23 mouse cellular contexts compared by ENCODE assay signal in the genomic region with DNA sequence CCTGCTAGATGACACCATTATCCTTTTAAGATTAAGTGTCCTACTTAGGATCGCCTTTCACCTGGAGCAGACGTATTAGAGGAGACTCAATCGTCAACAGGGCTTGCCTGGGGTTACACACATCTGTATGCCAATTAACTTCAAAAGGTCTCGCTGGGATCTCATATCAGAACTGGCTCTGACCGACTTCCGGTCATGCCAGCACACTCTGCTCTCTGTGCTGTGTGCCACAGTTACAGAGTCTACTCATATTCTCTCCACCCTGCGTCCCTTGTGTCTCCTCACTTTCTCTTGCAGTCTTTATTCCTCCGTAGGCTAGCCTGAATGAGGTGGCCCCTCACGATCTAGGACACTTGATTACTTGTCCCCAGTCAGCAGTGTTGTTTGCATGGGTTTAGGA.
DNase-seq lines count a peak whose midpoint lies in the region; ATAC-seq lines count a peak whose summit lies in the region.
"Had no signal": no experiment of that assay in that cellular context is flagged by ENCODE, and none has a peak within 500 bp of the region (broad histone marks: within the 10 kb centered on the region; RNA-seq: fewer than 3 reads in every experiment).

No protein-coding gene starts in this region.

- no peaks in the 10 kb centered on the region for H3K27me3 ChIP-seq in embryonic facial prominence, embryonic 13.5 days
- H3K27me3 ChIP-seq in embryonic facial prominence, embryonic 10.5 days (replicated peaks; ENCODE audit: low read depth, poor library complexity, severe bottlenecking) = no peaks in the 10 kb centered on the region
- no peaks in the 10 kb centered on the region for H3K27me3 ChIP-seq in hindbrain, embryonic 13.5 days
- no peaks in the 10 kb centered on the region for H3K27me3 ChIP-seq in hindbrain, embryonic 11.5 days (ENCODE audit: control insufficient read depth, insufficient read depth, low read length)
- H3K27me3 ChIP-seq in midbrain, embryonic 16.5 days (ENCODE audit: control insufficient read depth, insufficient read depth, low read depth, low read length) = no peaks in the 10 kb centered on the region
- no peaks in the 10 kb centered on the region for H3K27me3 ChIP-seq in midbrain, embryonic 10.5 days (ENCODE audit: low read depth, poor library complexity, severe bottlenecking)
- H3K27me3 ChIP-seq: heart, embryonic 13.5 days; liver, embryonic 15.5 days; lung, embryonic 15.5 days; megakaryocyte, embryonic 14.5 days; neural tube, embryonic 12.5 days had no signal

- peaks cover 15% of the 10 kb centered on the region for H3K4me1 ChIP-seq in embryonic facial prominence, embryonic 13.5 days
- peaks cover 9% of the 10 kb centered on the region; the same call in 1 of the 2 replicates for H3K4me1 ChIP-seq in embryonic facial prominence, embryonic 10.5 days
- peaks cover 25% of the 10 kb centered on the region for H3K4me1 ChIP-seq in hindbrain, embryonic 13.5 days (replicated peaks)
- no peaks in the 10 kb centered on the region for H3K4me1 ChIP-seq in hindbrain, embryonic 11.5 days (replicated peaks; ENCODE audit: control insufficient read depth, insufficient read depth, low read length)
- peaks cover 14% of the 10 kb centered on the region for H3K4me1 ChIP-seq in midbrain, embryonic 16.5 days (ENCODE audit: control insufficient read depth, insufficient read depth, low read length)
- peaks cover 9% of the 10 kb centered on the region for H3K4me1 ChIP-seq in midbrain, embryonic 10.5 days
- H3K4me1 ChIP-seq: liver, embryonic 15.5 days; lung, embryonic 15.5 days; megakaryocyte, embryonic 14.5 days had no signal

- no peak overlapping the region for H3K27ac ChIP-seq in embryonic facial prominence, embryonic 13.5 days
- H3K27ac ChIP-seq in embryonic facial prominence, embryonic 10.5 days (replicated peaks) = no peak overlapping the region
- peak overlapping the region; percentile 69 for H3K27ac ChIP-seq in hindbrain, embryonic 13.5 days
- H3K27ac ChIP-seq in hindbrain, embryonic 11.5 days (ENCODE audit: low read depth, low read length) = no peak overlapping the region
- H3K27ac ChIP-seq in midbrain, embryonic 16.5 days (ENCODE audit: low read length) = peak overlapping the region; percentile 60
- no peak overlapping the region for H3K27ac ChIP-seq in midbrain, embryonic 10.5 days (replicated peaks)
- H3K27ac ChIP-seq: heart, embryonic 13.5 days; left cerebral cortex, adult 2 months; liver, embryonic 15.5 days; lung, embryonic 15.5 days; neural tube, embryonic 12.5 days had no signal

- H3K4me3 ChIP-seq in embryonic facial prominence, embryonic 13.5 days = no peak overlapping the region
- H3K4me3 ChIP-seq in embryonic facial prominence, embryonic 10.5 days = no peak overlapping the region
- no peak overlapping the region for H3K4me3 ChIP-seq in hindbrain, embryonic 13.5 days
- no peak overlapping the region for H3K4me3 ChIP-seq in hindbrain, embryonic 11.5 days (ENCODE audit: low read depth, low read length)
- H3K4me3 ChIP-seq in midbrain, embryonic 16.5 days (ENCODE audit: low read depth, low read length) = no peak overlapping the region
- no peak overlapping the region for H3K4me3 ChIP-seq in midbrain, embryonic 10.5 days
- H3K4me3 ChIP-seq: heart, embryonic 13.5 days; left cerebral cortex, adult 2 months; liver, embryonic 15.5 days; lung, embryonic 15.5 days; megakaryocyte, embryonic 14.5 days; neural tube, embryonic 12.5 days had no signal

- H3K9me3 ChIP-seq in embryonic facial prominence, embryonic 13.5 days = no peaks in the 10 kb centered on the region
- no peaks in the 10 kb centered on the region for H3K9me3 ChIP-seq in embryonic facial prominence, embryonic 10.5 days
- H3K9me3 ChIP-seq in hindbrain, embryonic 13.5 days = no peaks in the 10 kb centered on the region
- H3K9me3 ChIP-seq in hindbrain, embryonic 11.5 days (ENCODE audit: control insufficient read depth, low read length) = no peaks in the 10 kb centered on the region
- no peaks in the 10 kb centered on the region for H3K9me3 ChIP-seq in midbrain, embryonic 16.5 days (replicated peaks; ENCODE audit: control insufficient read depth, low read length, poor library complexity, severe bottlenecking)
- no peaks in the 10 kb centered on the region for H3K9me3 ChIP-seq in midbrain, embryonic 10.5 days (replicated peaks)
- H3K9me3 ChIP-seq: heart, embryonic 13.5 days; lung, embryonic 15.5 days; neural tube, embryonic 12.5 days had no signal

- H3K36me3 ChIP-seq in embryonic facial prominence, embryonic 13.5 days = no peaks in the 10 kb centered on the region
- H3K36me3 ChIP-seq in embryonic facial prominence, embryonic 10.5 days (replicated peaks) = no peaks in the 10 kb centered on the region
- no peaks in the 10 kb centered on the region for H3K36me3 ChIP-seq in hindbrain, embryonic 13.5 days
- H3K36me3 ChIP-seq in hindbrain, embryonic 11.5 days (ENCODE audit: control insufficient read depth, insufficient read depth, low read length) = no peaks in the 10 kb centered on the region
- no peaks in the 10 kb centered on the region for H3K36me3 ChIP-seq in midbrain, embryonic 16.5 days (ENCODE audit: control insufficient read depth, insufficient read depth, low read length)
- no peaks in the 10 kb centered on the region for H3K36me3 ChIP-seq in midbrain, embryonic 10.5 days
- H3K36me3 ChIP-seq: heart, embryonic 13.5 days; liver, embryonic 15.5 days; lung, embryonic 15.5 days; neural tube, embryonic 12.5 days had no signal

- H3K4me2 ChIP-seq in embryonic facial prominence, embryonic 13.5 days = peak overlapping the region; percentile 30; the same call in 1 of the 2 replicates
- H3K4me2 ChIP-seq in hindbrain, embryonic 13.5 days = no peak overlapping the region
- H3K4me2 ChIP-seq in hindbrain, embryonic 11.5 days (replicated peaks; ENCODE audit: low read depth, low read length) = no peak overlapping the region
- H3K4me2 ChIP-seq in midbrain, embryonic 16.5 days (ENCODE audit: low read length) = no peak overlapping the region
- H3K4me2 ChIP-seq: heart, embryonic 13.5 days; liver, embryonic 15.5 days; lung, embryonic 15.5 days; neural tube, embryonic 12.5 days had no signal

- ATAC-seq in embryonic facial prominence, embryonic 13.5 days (ENCODE audit: insufficient number of reproducible peaks, insufficient read depth, low FRiP score, low TSS enrichment, low read depth) = no peak
- ATAC-seq in hindbrain, embryonic 13.5 days (ENCODE audit: low FRiP score) = no peak
- no peak for ATAC-seq in hindbrain, embryonic 11.5 days (ENCODE audit: low FRiP score)
- ATAC-seq in midbrain, embryonic 16.5 days = no peak
- ATAC-seq: inflammation-experienced regulatory T-cells, adult 6 months had no signal

- no peak for DNase-seq in embryonic facial prominence, embryonic 10.5 days (ENCODE audit: low spot score)
- no peak for DNase-seq in hindbrain, embryonic 11.5 days (ENCODE audit: low spot score)
- DNase-seq in midbrain, embryonic 10.5 days (ENCODE audit: low spot score) = no peak
- no peak for DNase-seq in thymus, postnatal 0 days (ENCODE audit: low spot score)
- DNase-seq in frontal cortex, postnatal 10 days (ENCODE audit: low spot score in 2 of 2) = no peak
- DNase-seq: adrenal gland, postnatal 14 days; cerebellum, adult 2 months; cerebellum, postnatal 25 days; heart, postnatal 14 days; kidney, adult 2 months; liver; lung, postnatal 36 days; thymus, adult 2 months had no signal

- H3K9ac ChIP-seq in embryonic facial prominence, embryonic 13.5 days = no peak overlapping the region
- H3K9ac ChIP-seq in hindbrain, embryonic 13.5 days = no peak overlapping the region
- no peak overlapping the region for H3K9ac ChIP-seq in hindbrain, embryonic 11.5 days (ENCODE audit: low read depth, low read length)
- H3K9ac ChIP-seq in midbrain, embryonic 16.5 days (ENCODE audit: low read depth, low read length) = no peak overlapping the region
- H3K9ac ChIP-seq: heart, embryonic 13.5 days; liver, embryonic 15.5 days; lung, embryonic 15.5 days; neural tube, embryonic 12.5 days had no signal

- WGBS in embryonic facial prominence, embryonic 13.5 days = 51% methylated on average over 9 of the region's 9 CpGs
- WGBS in embryonic facial prominence, embryonic 10.5 days = 70% methylated on average over 9 of the region's 9 CpGs
- WGBS in hindbrain, embryonic 13.5 days = 77% methylated on average over 9 of the region's 9 CpGs
- WGBS in hindbrain, embryonic 11.5 days = 79% methylated on average over 9 of the region's 9 CpGs
- WGBS in midbrain, embryonic 16.5 days = 65% methylated on average over 9 of the region's 9 CpGs
- 83% methylated on average over 9 of the region's 9 CpGs for WGBS in midbrain, embryonic 10.5 days

Comparison
In these comparisons a context has a peak if more than half of its experiments do, and no peak if none do; other contexts are left out.
1. H3K27ac ChIP-seq: peak in hindbrain, embryonic 13.5 days (single experiment) and midbrain, embryonic 16.5 days (single experiment); none in embryonic facial prominence, embryonic 13.5 days (single experiment), embryonic facial prominence, embryonic 10.5 days (single experiment), hindbrain, embryonic 11.5 days (single experiment) and midbrain, embryonic 10.5 days (single experiment).